Mouse (Mus musculus) bone marrow, adult 2 months (tissue): Measurements from ENCODE around the gene Slc37a4. TPM values are rescaled to one million over a fixed set of nuclear protein-coding genes. Genes with fewer than 3 reads are reported as not detected.
"Not testable (repeated sequence)": the region's sequence is repeated elsewhere in the genome, so short reads cannot be mapped to it uniquely, and the experiment has no call there.

Experiments used
- H3K27ac ChIP-seq: fragments of 200-500 bp; 2 replicates; pipeline ENCODE4 v1.5.1; 2012; ENCODE audit warnings: low read depth, mild to moderate bottlenecking, control low read depth, inconsistent platforms, low read length; ENCODE audit not compliant: control insufficient read depth, poor library complexity, insufficient read depth
- H3K4me1 ChIP-seq: fragments of 200-500 bp; 2 replicates; pipeline ENCODE4 v1.6.1; 2011; ENCODE audit warnings: low read length; ENCODE audit not compliant: control insufficient read depth, insufficient read depth
- H3K4me3 ChIP-seq: fragments of 200-500 bp; replicated peaks from 2 replicates; pipeline ENCODE3; 2011; ENCODE audit warnings: mild to moderate bottlenecking, low read depth, low read length, control low read depth; ENCODE audit not compliant: control insufficient read depth
- CTCF ChIP-seq: fragments of 200-500 bp; IDR thresholded peaks from 2 replicates; pipeline ENCODE4 v1.5.1; 2011; ENCODE audit warnings: low read length, control low read depth; ENCODE audit not compliant: control insufficient read depth, insufficient read depth
- POLR2A ChIP-seq: fragments of 200-500 bp; IDR thresholded peaks from 2 replicates; pipeline ENCODE4 v1.6.1; 2011; ENCODE audit warnings: low read depth, mild to moderate bottlenecking, control low read depth, low read length, borderline replicate concordance; ENCODE audit not compliant: control insufficient read depth
- WGBS: fragments of 180-500 bp; shearing (Covaris S2); methylation state at CpG from one replicate; pipeline ENCODE4 v1.1.7; 2018; 5-methylcytosine and 5-hydroxymethylcytosine counted together
- polyA plus RNA-seq: library from polyadenylated mRNA; stranded (reverse); fragments of >200 nt; gene quantifications from 2 replicates; pipeline ENCODE4 v1.2.4, GENCODE M21; 2011; ENCODE audit warnings: low replicate concordance; ENCODE audit not compliant: missing spikeins, insufficient read depth, insufficient read length

Gene Slc37a4
- polyA plus RNA-seq, 1 experiment, result 16.9 TPM

DNA sequence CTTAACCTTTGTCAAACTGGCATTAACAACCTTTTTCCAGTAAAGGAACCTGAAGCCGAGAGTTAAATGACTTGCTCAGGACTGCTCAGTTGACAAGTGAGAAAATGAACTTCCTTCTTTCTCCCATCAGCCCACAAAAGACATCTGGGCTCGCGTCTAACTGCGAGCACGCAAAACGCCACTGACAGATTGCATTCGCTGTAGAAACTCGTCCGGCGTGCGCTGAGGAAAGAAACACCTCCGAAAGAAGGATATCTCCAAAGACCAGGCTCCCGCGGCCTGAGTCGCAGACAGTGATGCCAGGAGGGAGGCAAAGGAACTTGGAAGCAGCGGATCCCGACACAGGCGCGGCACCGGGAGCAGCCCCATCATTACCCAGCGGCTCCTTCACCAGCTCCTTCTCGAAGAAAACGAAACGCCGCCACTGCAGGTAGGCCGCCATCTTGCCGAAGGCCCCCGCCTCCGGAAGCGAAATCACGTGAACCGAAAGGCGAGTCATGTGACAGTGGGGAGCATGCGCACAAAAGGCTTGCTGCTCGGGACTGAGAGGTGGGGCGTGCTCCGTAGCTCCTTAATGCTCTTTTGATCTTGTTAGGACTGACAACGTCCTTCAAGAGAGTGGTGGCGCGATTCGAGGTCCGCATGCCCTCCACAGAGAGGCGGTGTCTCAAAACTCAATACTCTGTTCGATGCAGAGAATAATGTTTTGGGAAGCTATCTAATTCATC, 35.3 kb upstream of the Slc37a4 start, which contains the start of gene Vps11:
TSS of gene Vps11 (minus strand) at position 481 of the 728 bp plus-strand sequence.
- TF ChIP-seq CTCF, result no peak
- TF ChIP-seq POLR2A, result peak; percentile 67; the same call in 1 of the 2 replicates
- H3K4me3 ChIP-seq, result peak within 1 kb of the TSS; percentile 92
- peak within 1 kb of the TSS; percentile 89 for H3K27ac ChIP-seq
- peaks cover 1% of the 10 kb centered on the region; the same call in 1 of the 2 replicates for H3K4me1 ChIP-seq
- WGBS, result under 1% methylated on average over 44 of the region's 44 CpGs

DNA sequence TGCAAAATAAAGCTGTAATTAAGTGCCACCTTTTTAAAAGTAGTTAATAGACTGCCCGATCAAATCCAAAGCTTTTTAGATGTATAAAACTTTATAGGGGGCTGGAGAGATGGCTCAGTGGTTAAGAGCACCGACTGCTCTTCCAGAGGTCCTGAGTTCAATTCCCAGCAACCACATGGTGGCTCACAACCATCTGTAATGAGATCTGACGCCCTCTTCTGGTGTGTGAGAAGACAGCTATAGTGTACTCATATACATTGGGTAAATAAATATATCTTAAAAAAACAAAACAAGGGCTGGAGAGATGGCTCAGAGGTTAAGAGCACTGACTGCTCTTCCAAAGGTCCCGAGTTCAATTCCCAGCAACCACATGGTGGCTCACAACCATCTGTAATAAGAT, 34.7 kb upstream of the Slc37a4 start:
- peak overlapping the region; percentile 89; the same call in 1 of the 2 replicates for H3K27ac ChIP-seq
- WGBS, result 34% methylated on average over 4 of the region's 4 CpGs
- H3K4me3 ChIP-seq, H3K4me1 ChIP-seq: not testable (repeated sequence)

DNA sequence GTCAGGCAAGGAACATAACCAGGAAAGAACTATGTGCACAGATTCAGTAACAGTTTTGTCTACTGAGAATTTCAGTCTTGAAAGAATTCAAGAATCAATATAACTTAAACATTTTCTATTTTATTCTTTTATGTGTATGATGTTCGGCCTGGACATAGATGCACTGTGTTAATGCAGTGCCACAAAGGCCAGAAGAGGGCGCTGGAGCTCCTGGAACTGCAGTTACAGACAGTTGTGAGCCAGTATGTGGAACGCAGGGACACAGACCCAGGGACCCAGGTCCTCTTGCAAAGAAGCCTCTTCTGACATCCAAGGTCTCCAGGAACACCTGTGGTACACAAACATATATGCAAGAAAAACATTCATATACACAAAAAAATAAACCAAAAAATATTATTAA, 32.2 kb upstream of the Slc37a4 start:
- H3K4me1 ChIP-seq, result peaks cover 1% of the 10 kb centered on the region; the same call in 1 of the 2 replicates
- TF ChIP-seq CTCF (peak; percentile 47; the same call in 1 of the 2 replicates), POLR2A (no peak)
- H3K4me3 ChIP-seq, result no peak overlapping the region
- no peak overlapping the region for H3K27ac ChIP-seq
- 61% methylated on average over 3 of the region's 3 CpGs for WGBS

DNA sequence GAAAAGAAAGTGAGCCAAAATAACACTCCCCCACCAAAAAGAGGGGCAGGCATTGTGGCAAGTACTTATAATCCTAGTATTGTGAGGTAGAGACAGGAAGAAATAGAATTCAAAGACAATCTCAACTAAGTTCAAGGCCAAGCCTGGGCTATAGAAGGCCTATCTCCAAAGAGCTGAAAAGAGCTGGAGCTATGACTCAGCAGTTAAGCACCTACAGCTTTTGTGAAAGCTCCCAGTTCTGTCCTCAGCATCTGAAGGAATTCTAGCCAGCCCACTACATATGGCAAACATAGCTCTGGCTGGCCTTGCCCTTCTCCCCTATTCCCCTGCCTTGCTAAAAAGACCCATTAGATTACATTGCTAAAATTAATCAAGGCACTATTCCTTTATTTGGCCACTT, 23.3 kb upstream of the Slc37a4 start:
- Histone ChIP-seq H3K27ac (no peak overlapping the region), H3K4me3 (no peak overlapping the region), H3K4me1 (no peaks in the 10 kb centered on the region)
- TF ChIP-seq POLR2A, result no peak
- TF ChIP-seq CTCF, result no peak

DNA sequence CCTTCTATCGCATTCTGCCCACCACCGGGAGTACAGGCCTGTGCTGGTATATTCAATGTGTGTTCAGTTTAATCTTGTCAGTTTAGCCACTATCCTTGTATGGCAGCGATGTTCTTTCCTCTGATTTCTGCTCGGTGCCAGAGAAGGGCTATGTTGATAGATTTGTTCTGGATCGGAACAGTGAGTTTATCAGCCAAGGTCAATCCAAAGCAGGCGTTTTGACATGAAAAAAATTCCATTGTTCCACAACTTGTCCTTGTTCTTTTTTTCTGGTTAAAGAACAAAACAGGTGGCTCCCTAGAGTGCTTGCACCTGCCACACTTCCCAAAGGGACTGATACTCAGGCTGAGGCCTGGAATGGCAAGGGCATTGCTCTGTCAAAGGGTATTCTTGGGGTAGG, 20.5 kb upstream of the Slc37a4 start:
- WGBS, result 90% methylated on average over 6 of the region's 6 CpGs
- no peak overlapping the region for H3K4me3 ChIP-seq
- no peak for TF ChIP-seq CTCF
- TF ChIP-seq POLR2A, result no peak
- H3K27ac ChIP-seq, result no peak overlapping the region
- peaks cover 1% of the 10 kb centered on the region; the same call in 1 of the 2 replicates for H3K4me1 ChIP-seq

DNA sequence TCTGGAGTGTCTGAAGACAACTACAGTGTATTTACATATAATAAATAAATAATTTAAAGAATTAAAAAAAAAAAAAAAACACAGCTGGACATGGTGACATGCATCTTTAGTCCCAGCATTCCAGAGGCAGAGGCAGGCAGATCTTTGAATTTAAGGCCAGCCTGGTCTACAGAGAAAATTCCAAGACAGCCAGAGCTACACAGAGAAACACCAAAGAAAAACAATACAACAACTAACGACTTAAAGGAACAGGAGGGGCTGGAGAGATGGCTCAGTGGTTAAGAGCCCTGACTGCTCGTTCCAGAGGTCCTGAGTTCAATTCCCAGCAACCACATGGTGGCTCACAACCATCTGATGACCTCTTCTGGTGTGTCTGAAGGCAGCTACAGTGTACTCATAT, 19.3 kb upstream of the Slc37a4 start:
- WGBS, result 68% methylated on average over 2 of the region's 2 CpGs
- not testable (repeated sequence) for H3K27ac ChIP-seq, H3K4me3 ChIP-seq, H3K4me1 ChIP-seq

DNA sequence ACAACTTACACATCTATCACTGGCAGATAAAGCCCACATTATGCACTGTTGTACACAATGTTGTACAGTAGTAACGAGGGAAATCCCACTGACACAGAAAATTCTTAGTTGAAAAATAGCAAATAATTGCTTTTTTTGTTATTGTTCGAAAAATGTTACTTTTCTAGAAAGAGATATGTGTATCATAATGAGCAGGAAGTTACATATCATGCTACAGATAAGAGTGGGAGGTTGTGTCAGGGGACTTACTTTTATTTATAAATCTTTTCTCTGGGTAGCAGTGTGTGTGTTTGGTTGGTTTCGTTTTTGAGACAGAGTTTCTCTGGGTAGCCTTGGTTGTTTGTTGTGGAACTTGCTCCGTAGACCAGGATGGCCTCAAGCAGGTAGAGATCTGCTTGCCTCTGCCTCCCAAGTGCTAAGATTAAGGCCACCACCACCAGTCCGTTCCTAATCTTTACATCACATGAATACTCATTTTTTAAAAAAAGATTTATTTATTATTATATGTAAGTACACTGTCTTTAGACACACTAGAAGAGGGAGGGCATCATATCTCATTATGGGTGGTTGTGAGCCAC, 18.4 kb upstream of the Slc37a4 start:
- H3K4me3 ChIP-seq, result peak overlapping the region; percentile 35
- TF ChIP-seq POLR2A, result no peak
- TF ChIP-seq CTCF, result no peak
- H3K4me1 ChIP-seq, result peaks cover 1% of the 10 kb centered on the region; the same call in 1 of the 2 replicates
- WGBS, result 46% methylated on average over 5 of the region's 5 CpGs
- no peak overlapping the region for H3K27ac ChIP-seq

DNA sequence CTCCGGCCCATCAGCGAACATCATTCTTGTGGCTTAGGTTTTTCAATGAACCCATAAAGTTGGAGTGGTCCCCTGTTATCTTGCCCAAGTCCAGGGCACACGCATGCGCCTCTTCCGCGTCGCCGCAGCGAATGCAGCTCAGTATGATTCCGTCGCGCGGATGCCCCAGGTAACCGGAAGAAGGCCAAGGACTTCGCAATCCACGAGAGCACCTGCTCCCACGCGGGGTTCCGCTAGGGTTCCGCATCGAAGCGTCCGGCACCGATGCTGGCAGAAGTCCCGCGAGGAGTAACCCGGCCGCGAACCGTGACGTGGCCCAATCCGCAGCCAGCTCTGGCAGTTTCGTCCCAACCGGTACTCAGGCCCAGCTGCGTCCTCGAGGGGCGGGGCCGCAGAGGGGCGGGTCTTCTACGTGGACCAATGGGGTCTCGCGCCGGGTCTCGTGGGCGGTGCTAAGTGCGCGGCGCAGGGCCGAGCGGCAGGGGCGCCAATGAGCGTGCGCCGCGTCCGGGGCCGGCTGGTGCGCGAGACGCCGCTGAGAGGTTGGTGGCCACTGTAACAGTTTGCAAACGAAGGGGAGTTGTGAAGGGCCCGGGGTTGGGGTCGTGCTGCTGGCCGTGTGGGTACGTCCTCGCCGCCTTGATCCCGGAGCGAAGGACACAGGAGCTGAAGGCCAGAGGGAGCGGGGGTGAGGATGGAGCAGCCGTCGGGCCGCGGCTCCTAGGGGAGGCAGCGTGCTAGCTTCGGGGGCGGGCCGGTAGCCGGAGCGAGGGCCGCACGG, 17.4 kb upstream of the Slc37a4 start, which contains the start of gene Hyou1:
TSS of gene Hyou1 (plus strand) at position 437 of the 781 bp plus-strand sequence.
- Histone ChIP-seq H3K4me1 (peaks cover 1% of the 10 kb centered on the region; the same call in 1 of the 2 replicates), H3K4me3 (peak within 1 kb of the TSS; percentile 97), H3K27ac (peak within 1 kb of the TSS; percentile 86)
- TF ChIP-seq POLR2A (peak; percentile 88; the same call in 1 of the 2 replicates), CTCF (no peak)
- WGBS, result under 1% methylated on average over 81 of the region's 83 CpGs
